7 mouse cellular contexts compared by ENCODE assay signal in the genomic region with DNA sequence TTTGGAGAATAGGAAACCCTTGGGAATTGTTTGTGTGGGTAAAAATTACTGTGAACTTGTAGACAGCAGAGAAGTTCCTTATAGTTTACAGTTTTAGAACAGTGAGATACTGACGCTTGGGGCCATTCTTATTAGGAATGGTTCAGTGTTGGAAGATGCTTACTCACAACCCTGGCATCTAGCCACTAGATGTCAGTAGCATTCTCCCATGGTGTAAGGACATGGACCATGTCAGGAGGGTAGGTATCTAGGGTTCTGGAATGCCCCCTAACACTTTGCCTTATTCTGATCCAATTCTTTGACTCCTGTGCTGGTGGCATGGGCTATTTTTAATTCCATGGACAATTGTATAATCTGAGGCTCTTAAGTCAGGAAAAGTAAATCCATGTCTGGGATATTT.
DNase-seq lines count a peak whose midpoint lies in the region; ATAC-seq lines count a peak whose summit lies in the region.

No protein-coding gene starts in this region.

- DNase-seq in layer of hippocampus, adult 11-12 months (ENCODE audit: low spot score), result peak; percentile 7
- no peak for DNase-seq in layer of hippocampus, postnatal 36 days
- DNase-seq in ZHBTc4 (ENCODE audit: low read depth, low spot score), result peak; percentile 52
- DNase-seq in embryo, embryonic 9.5 days (ENCODE audit: extremely low spot score), result peak; percentile 25
- no peak for DNase-seq in spleen, postnatal 10 days (ENCODE audit: low spot score in 2 of 2)
- no peak for DNase-seq in ovary, postnatal 10 days (ENCODE audit: low spot score)

- peak; percentile 76 for ATAC-seq in megakaryocyte progenitor cell, adult 5-6 weeks (replicated peaks; ENCODE audit: poor library complexity)

Comparison
In these comparisons a context has a peak if more than half of its experiments do, and no peak if none do; other contexts are left out.
1. DNase-seq: peak in layer of hippocampus, adult 11-12 months (single experiment), ZHBTc4 (single experiment) and embryo, embryonic 9.5 days (single experiment); none in layer of hippocampus, postnatal 36 days (0 of 2), spleen, postnatal 10 days (0 of 2) and ovary, postnatal 10 days (single experiment).